Comparison of ENCODE assay signal across 18 mouse cellular contexts in genomic region chr1:185308334-185308733, GRCm38 (mm10). TPM values are rescaled to one million over a fixed set of nuclear protein-coding genes. Genes with fewer than 3 reads are reported as not detected.
DNase-seq lines count a peak whose midpoint lies in the region; ATAC-seq and TF ChIP-seq lines count a peak whose summit lies in the region.
"Had no signal": no experiment of that assay in that cellular context is flagged by ENCODE, and none has a peak within 500 bp of the region (broad histone marks: within the 10 kb centered on the region; RNA-seq: fewer than 3 reads in every experiment).

No protein-coding gene starts in this region.

- H3K9me3 ChIP-seq in heart, embryonic 10.5 days, result no peaks in the 10 kb centered on the region
- H3K9me3 ChIP-seq in heart, embryonic 11.5 days (replicated peaks; ENCODE audit: control insufficient read depth, low read length), result no peaks in the 10 kb centered on the region
- no peaks in the 10 kb centered on the region for H3K9me3 ChIP-seq in heart, embryonic 15.5 days (replicated peaks)
- H3K9me3 ChIP-seq in intestine, embryonic 14.5 days (ENCODE audit: control insufficient read depth, low read length), result no peaks in the 10 kb centered on the region
- H3K9me3 ChIP-seq: forebrain, embryonic 13.5 days had no signal

- peaks cover 41% of the 10 kb centered on the region for H3K36me3 ChIP-seq in heart, embryonic 10.5 days
- H3K36me3 ChIP-seq in heart, embryonic 11.5 days (ENCODE audit: control insufficient read depth, insufficient read depth, low read length), result 0 out of 2 replicates have a peak, but pooled peaks cover 6% of the 10 kb centered on the region
- peaks cover 15% of the 10 kb centered on the region for H3K36me3 ChIP-seq in heart, embryonic 15.5 days
- H3K36me3 ChIP-seq in intestine, embryonic 14.5 days (ENCODE audit: control insufficient read depth, insufficient read depth, low read length), result peaks cover 27% of the 10 kb centered on the region
- peaks cover 20% of the 10 kb centered on the region for H3K36me3 ChIP-seq in small intestine, adult 2 months (ENCODE audit: control insufficient read depth, insufficient read depth, low read length)

- H3K9ac ChIP-seq in heart, embryonic 11.5 days (ENCODE audit: low read depth, low read length), result no peak overlapping the region
- H3K9ac ChIP-seq in heart, embryonic 15.5 days, result no peak overlapping the region
- H3K9ac ChIP-seq in intestine, embryonic 14.5 days (ENCODE audit: low read length), result no peak overlapping the region
- H3K9ac ChIP-seq: forebrain, embryonic 13.5 days; forebrain, postnatal 0 days; hindbrain, embryonic 14.5 days had no signal

- no peak overlapping the region for H3K4me2 ChIP-seq in heart, embryonic 11.5 days
- H3K4me2 ChIP-seq in heart, embryonic 15.5 days, result no peak overlapping the region
- H3K4me2 ChIP-seq in intestine, embryonic 14.5 days (ENCODE audit: low read length), result peak overlapping the region; percentile 22
- H3K4me2 ChIP-seq: forebrain, embryonic 13.5 days; hindbrain, embryonic 14.5 days had no signal

- TF ChIP-seq POLR2A in small intestine, adult 2 months (IDR thresholded peaks at IDR 0.05; ENCODE audit: low read depth, low read length), result no peak

- DNase-seq in heart, embryonic 10.5 days (ENCODE audit: low spot score), result no peak
- no peak for DNase-seq in heart, adult 9 months (ENCODE audit: low spot score in 2 of 2)
- no peak for DNase-seq in intestine, embryonic 14.5 days (ENCODE audit: low spot score)
- DNase-seq in right cerebral cortex, postnatal 4 days, result no peak
- no peak for DNase-seq in ovary, postnatal 14 days (ENCODE audit: low spot score)
- DNase-seq: cerebellum, adult 2 months; cerebellum, postnatal 10 days; forebrain, postnatal 0 days; gastrocnemius, postnatal 10 days; kidney, adult 18-20 months had no signal

- no peak for ATAC-seq in heart, embryonic 11.5 days (replicated peaks; ENCODE audit: insufficient number of reproducible peaks, low FRiP score, low TSS enrichment)
- no peak for ATAC-seq in heart, embryonic 15.5 days (replicated peaks; ENCODE audit: insufficient number of reproducible peaks, insufficient read depth, low FRiP score, low read depth)
- ATAC-seq in intestine, embryonic 14.5 days (replicated peaks; ENCODE audit: low FRiP score, low TSS enrichment, low read depth), result peak; percentile 59; the same call in 1 of the 2 replicates
- ATAC-seq: forebrain, embryonic 13.5 days; forebrain, postnatal 0 days had no signal

- TF ChIP-seq CTCF in small intestine, adult 2 months (IDR thresholded peaks at IDR 0.05; ENCODE audit: extremely low read depth, insufficient read length, insufficient replicate concordance, low read depth, low read length), result no peak

- H3K27ac ChIP-seq in heart, embryonic 10.5 days, result 0 out of 2 replicates have a peak overlapping the region, but pooled peaks have one; percentile 29
- no peak overlapping the region for H3K27ac ChIP-seq in heart, embryonic 11.5 days (ENCODE audit: low read depth, low read length)
- peak overlapping the region; percentile 62; the same call in 1 of the 2 replicates for H3K27ac ChIP-seq in heart, embryonic 15.5 days
- 0 out of 2 replicates have a peak overlapping the region, but pooled peaks have one; percentile 54 for H3K27ac ChIP-seq in intestine, embryonic 14.5 days (ENCODE audit: low read depth)
- peak overlapping the region; percentile 100 for H3K27ac ChIP-seq in small intestine, adult 2 months (ENCODE audit: insufficient read depth, low read depth, low read length)
- H3K27ac ChIP-seq: embryonic facial prominence, embryonic 10.5 days; forebrain, embryonic 13.5 days; heart, adult 2 months; hindbrain, embryonic 10.5 days; hindbrain, embryonic 14.5 days had no signal

- WGBS in heart, embryonic 10.5 days, result 96% methylated on average over 2 of the region's 2 CpGs
- 94% methylated on average over 2 of the region's 2 CpGs for WGBS in heart, embryonic 11.5 days (ENCODE audit: insufficient replicate concordance)
- 95% methylated on average over 2 of the region's 2 CpGs for WGBS in heart, embryonic 15.5 days
- 78% methylated on average over 2 of the region's 2 CpGs for WGBS in intestine, embryonic 14.5 days
- 41% methylated on average over 2 of the region's 2 CpGs for WGBS in small intestine, adult 2 months

- no peak overlapping the region for H3K4me3 ChIP-seq in heart, embryonic 10.5 days
- H3K4me3 ChIP-seq in heart, embryonic 11.5 days (ENCODE audit: low read depth, low read length), result no peak overlapping the region
- H3K4me3 ChIP-seq in heart, embryonic 15.5 days, result no peak overlapping the region
- no peak overlapping the region for H3K4me3 ChIP-seq in intestine, embryonic 14.5 days (ENCODE audit: low read depth, low read length)
- no peak overlapping the region for H3K4me3 ChIP-seq in small intestine, adult 2 months (ENCODE audit: low read depth, low read length)
- H3K4me3 ChIP-seq: embryonic facial prominence, embryonic 10.5 days; forebrain, embryonic 13.5 days; heart, adult 2 months; hindbrain, embryonic 10.5 days had no signal

- peaks cover 12% of the 10 kb centered on the region for H3K4me1 ChIP-seq in heart, embryonic 10.5 days
- peaks cover 11% of the 10 kb centered on the region for H3K4me1 ChIP-seq in heart, embryonic 11.5 days (ENCODE audit: control insufficient read depth, insufficient read depth, low read length)
- H3K4me1 ChIP-seq in heart, embryonic 15.5 days (replicated peaks), result peaks cover 17% of the 10 kb centered on the region
- H3K4me1 ChIP-seq in intestine, embryonic 14.5 days (replicated peaks; ENCODE audit: control insufficient read depth, insufficient read depth, low read length), result no peaks in the 10 kb centered on the region
- H3K4me1 ChIP-seq in small intestine, adult 2 months (ENCODE audit: control insufficient read depth, insufficient read depth, insufficient read length, low read length), result peaks cover 22% of the 10 kb centered on the region
- H3K4me1 ChIP-seq: embryonic facial prominence, embryonic 10.5 days; forebrain, embryonic 13.5 days; hindbrain, embryonic 10.5 days had no signal

- H3K27me3 ChIP-seq in heart, embryonic 10.5 days (ENCODE audit: insufficient read depth, poor library complexity, severe bottlenecking), result no peaks in the 10 kb centered on the region
- H3K27me3 ChIP-seq in heart, embryonic 11.5 days (ENCODE audit: control insufficient read depth, insufficient read depth, low read length), result no peaks in the 10 kb centered on the region
- H3K27me3 ChIP-seq in heart, embryonic 15.5 days, result no peaks in the 10 kb centered on the region
- no peaks in the 10 kb centered on the region for H3K27me3 ChIP-seq in intestine, embryonic 14.5 days (replicated peaks; ENCODE audit: control insufficient read depth, insufficient read depth, low read length)
- no peaks in the 10 kb centered on the region for H3K27me3 ChIP-seq in small intestine, adult 2 months (ENCODE audit: control insufficient read depth, insufficient read depth, low read length)
- H3K27me3 ChIP-seq: forebrain, embryonic 13.5 days had no signal

RNA-seq across cellular contexts. Expression of gene Iars2, which starts 20.9 kb away (rescaled TPM):
- 31.7 and 43.8 TPM in 2 replicates for polyA plus RNA-seq in heart, embryonic 10.5 days (2016; fragmentation: Nextera tagmentation; extraction: Ambion mirVana)
- polyA plus RNA-seq in heart, embryonic 11.5 days (2014; fragmentation: Nextera tagmentation; extraction: Ambion mirVana), result 34.9 and 44.0 TPM in 2 replicates
- 35.5 and 36.8 TPM in 2 replicates for polyA plus RNA-seq in heart, embryonic 15.5 days (2015; fragmentation: Nextera tagmentation; extraction: Ambion mirVana)
- 46.3 and 52.7 TPM in 2 replicates for polyA plus RNA-seq in intestine, embryonic 14.5 days (2014; fragmentation: Nextera tagmentation; extraction: Ambion mirVana)
- polyA plus RNA-seq in small intestine, adult 2 months (2012; rRNA removed), result 7.9 and 9.0 TPM in 2 replicates

RNA-seq across cellular contexts. Expression of gene Bpnt1, which starts 23.6 kb away (rescaled TPM):
- 38.5 and 39.9 TPM in 2 replicates for polyA plus RNA-seq in heart, embryonic 10.5 days (2016; fragmentation: Nextera tagmentation; extraction: Ambion mirVana)
- 27.0 and 27.5 TPM in 2 replicates for polyA plus RNA-seq in heart, embryonic 11.5 days (2014; fragmentation: Nextera tagmentation; extraction: Ambion mirVana)
- polyA plus RNA-seq in heart, embryonic 15.5 days (2015; fragmentation: Nextera tagmentation; extraction: Ambion mirVana), result 26.4 and 28.7 TPM in 2 replicates
- polyA plus RNA-seq in intestine, embryonic 14.5 days (2014; fragmentation: Nextera tagmentation; extraction: Ambion mirVana), result 52.3 and 52.6 TPM in 2 replicates
- 323 and 340 TPM in 2 replicates for polyA plus RNA-seq in small intestine, adult 2 months (2012; rRNA removed)

RNA-seq across cellular contexts. Expression of gene Eprs, which starts 54.5 kb away (rescaled TPM):
- polyA plus RNA-seq in heart, embryonic 10.5 days (2016; fragmentation: Nextera tagmentation; extraction: Ambion mirVana), result 135 and 151 TPM in 2 replicates
- 111 and 122 TPM in 2 replicates for polyA plus RNA-seq in heart, embryonic 11.5 days (2014; fragmentation: Nextera tagmentation; extraction: Ambion mirVana)
- 96.4 and 99.7 TPM in 2 replicates for polyA plus RNA-seq in heart, embryonic 15.5 days (2015; fragmentation: Nextera tagmentation; extraction: Ambion mirVana)
- 143 and 149 TPM in 2 replicates for polyA plus RNA-seq in intestine, embryonic 14.5 days (2014; fragmentation: Nextera tagmentation; extraction: Ambion mirVana)
- polyA plus RNA-seq in small intestine, adult 2 months (2012; rRNA removed), result 1.5 and 3.0 TPM in 2 replicates

Comparison
In these comparisons a context has a peak if more than half of its experiments do, and no peak if none do; other contexts are left out.
1. RNA of gene Eprs, which starts 54.5 kb away (polyA plus RNA-seq): 135 to 151 TPM in heart, embryonic 10.5 days, 143 to 149 TPM in intestine, embryonic 14.5 days, 111 to 122 TPM in heart, embryonic 11.5 days and 96.4 to 99.7 TPM in heart, embryonic 15.5 days; 1.5 to 3.0 TPM in small intestine, adult 2 months; every median in the first group is over 10 times any median in the second.